Mouse (Mus musculus) c-Kit-positive CD71-negative TER-119-negative erythroid progenitor cells, embryonic 14.5 days (primary cell): Measurements from ENCODE around the gene Ankrd54.

Experiments used
- DNase-seq: peaks from one replicate; pipeline ENCODE4 v3.0.0-alpha.2; 2013; ENCODE audit warnings: low read depth

Ankrd54 gene

GRCm38 (mm10) chr15:79075658-79076365 is 13.1 kb upstream of the Ankrd54 start:
- DNase-seq, result no peak

- peak; percentile 77 for DNase-seq
Measured at GRCm38 (mm10) chr15:79074913-79075532, 12.3 kb upstream of the Ankrd54 start, which contains the start of gene Eif3l. TSS of gene Eif3l (plus strand) at chr15:79075179.

GRCm38 (mm10) chr15:79074446-79074845 is 11.8 kb upstream of the Ankrd54 start:
- DNase-seq, result no peak

GRCm38 (mm10) chr15:79073752-79074151 is 11.1 kb upstream of the Ankrd54 start:
- no peak for DNase-seq

- no peak for DNase-seq
Measured at GRCm38 (mm10) chr15:79071117-79072039, 8.7 kb upstream of the Ankrd54 start.

GRCm38 (mm10) chr15:79068416-79068815 is 5.7 kb upstream of the Ankrd54 start:
- no peak for DNase-seq

GRCm38 (mm10) chr15:79067631-79068030 is 4.9 kb upstream of the Ankrd54 start:
- DNase-seq, result no peak

- no peak for DNase-seq
Measured at GRCm38 (mm10) chr15:79066276-79066675, 3.6 kb upstream of the Ankrd54 start.

- DNase-seq, result no peak
Measured at GRCm38 (mm10) chr15:79065086-79065770, 2.5 kb upstream of the Ankrd54 start.

GRCm38 (mm10) chr15:79063160-79063740 is 557 bp upstream of the Ankrd54 start:
- DNase-seq, result no peak

- DNase-seq, result no peak
Measured at GRCm38 (mm10) chr15:79060887-79061565, 1.7 kb downstream of the Ankrd54 start.

GRCm38 (mm10) chr15:79057850-79058249 is 4.8 kb downstream of the Ankrd54 start:
- no peak for DNase-seq

GRCm38 (mm10) chr15:79056601-79057000 is 6.1 kb downstream of the Ankrd54 start:
- no peak for DNase-seq

GRCm38 (mm10) chr15:79052366-79052765 is 10.3 kb downstream of the Ankrd54 start:
- DNase-seq, result no peak

GRCm38 (mm10) chr15:79051461-79052360 is 11.0 kb downstream of the Ankrd54 start:
- no peak for DNase-seq

- DNase-seq, result no peak
Measured at GRCm38 (mm10) chr15:79050964-79051363, 11.7 kb downstream of the Ankrd54 start.

- no peak for DNase-seq
Measured at GRCm38 (mm10) chr15:79050160-79050845, 12.4 kb downstream of the Ankrd54 start.

- DNase-seq, result no peak
Measured at GRCm38 (mm10) chr15:79048186-79048585, 14.5 kb downstream of the Ankrd54 start.

- DNase-seq, result no peak
Measured at GRCm38 (mm10) chr15:79044837-79045236, 17.9 kb downstream of the Ankrd54 start.
